Mouse (Mus musculus) T-cell, adult 2 months (primary cell): ENCODE measurements around the gene Fam19a3.
"Not testable (repeated sequence)": the region's sequence is repeated elsewhere in the genome, so short reads cannot be mapped to it uniquely, and the experiment has no call there.

Experiments
- DNase-seq: peaks from one replicate; pipeline ENCODE4 v3.0.0; 2022; ENCODE audit warnings: low spot score

The Fam19a3 gene

DNA sequence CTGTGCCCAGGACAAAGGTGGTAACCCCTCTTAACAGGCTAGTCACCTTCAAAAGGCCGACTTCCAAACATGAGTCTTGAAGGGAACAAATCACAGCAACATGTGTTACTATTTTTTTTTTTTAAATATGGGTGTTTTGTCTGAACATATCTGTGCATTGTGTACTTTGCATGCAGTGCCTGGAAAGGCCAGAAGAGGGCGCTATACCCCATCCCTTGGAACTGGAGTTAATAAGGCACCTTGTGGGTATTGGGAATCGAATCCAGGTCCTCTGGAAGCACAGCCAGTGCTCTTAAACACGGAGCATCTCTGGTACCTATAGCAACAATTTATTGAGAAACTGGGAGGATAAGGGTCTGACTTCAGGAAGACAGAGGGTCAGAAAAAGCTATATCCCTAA lies 16.6 kb downstream of the Fam19a3 start:
- DNase-seq = no peak

DNA sequence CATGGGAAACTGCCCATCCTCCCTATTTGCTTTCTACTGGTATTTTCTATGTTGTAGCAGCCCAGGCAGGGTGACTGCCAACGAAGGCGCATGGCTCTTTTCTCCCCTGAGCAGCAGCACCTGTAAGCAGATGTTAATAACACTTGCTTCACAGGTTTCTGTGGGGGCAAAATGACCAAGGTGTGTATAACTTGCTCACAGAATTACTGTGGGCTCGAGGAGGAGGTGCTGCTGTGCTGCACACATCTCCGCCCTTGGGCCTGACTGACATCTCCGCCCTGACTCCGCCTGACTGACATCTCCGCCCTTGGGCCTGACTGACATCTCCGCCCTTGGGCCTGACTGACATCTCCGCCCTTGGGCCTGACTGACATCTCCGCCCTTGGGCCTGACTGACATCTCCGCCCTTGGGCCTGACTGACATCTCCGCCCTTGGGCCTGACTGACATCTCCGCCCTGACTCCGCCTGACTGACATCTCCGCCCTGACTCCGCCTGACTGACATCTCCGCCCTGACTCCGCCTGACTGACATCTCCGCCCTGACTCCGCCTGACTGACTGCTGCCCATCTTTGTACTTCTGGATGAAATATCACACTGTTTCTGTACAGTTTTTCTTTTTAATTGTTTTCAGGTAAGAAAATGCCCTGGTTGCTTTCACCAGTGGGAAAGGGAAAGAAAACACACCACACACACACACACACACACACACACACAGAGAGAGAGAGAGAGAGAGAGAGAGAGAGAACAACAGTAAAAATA lies 19.4 kb downstream of the Fam19a3 start:
- DNase-seq = not testable (repeated sequence)

DNA sequence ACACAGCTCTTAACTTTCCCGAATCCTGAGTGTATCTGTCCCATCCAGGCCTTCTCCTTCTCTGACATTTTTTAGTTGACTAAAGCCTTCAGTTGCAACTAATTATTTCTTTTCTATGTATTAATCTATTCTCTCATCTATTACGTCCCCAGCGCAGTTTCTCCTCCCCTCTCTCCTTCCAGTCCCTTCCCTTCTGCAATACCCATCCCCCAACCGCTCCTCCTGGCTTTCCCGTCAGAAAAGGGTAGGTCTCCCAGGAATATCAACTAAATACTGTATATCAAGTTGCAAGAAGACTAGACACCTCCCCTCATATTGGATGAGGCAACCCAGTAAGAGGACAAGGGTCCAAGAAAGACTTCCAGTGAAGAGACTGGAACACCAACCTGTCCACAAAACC lies 22.8 kb downstream of the Fam19a3 start:
- no peak for DNase-seq

DNA sequence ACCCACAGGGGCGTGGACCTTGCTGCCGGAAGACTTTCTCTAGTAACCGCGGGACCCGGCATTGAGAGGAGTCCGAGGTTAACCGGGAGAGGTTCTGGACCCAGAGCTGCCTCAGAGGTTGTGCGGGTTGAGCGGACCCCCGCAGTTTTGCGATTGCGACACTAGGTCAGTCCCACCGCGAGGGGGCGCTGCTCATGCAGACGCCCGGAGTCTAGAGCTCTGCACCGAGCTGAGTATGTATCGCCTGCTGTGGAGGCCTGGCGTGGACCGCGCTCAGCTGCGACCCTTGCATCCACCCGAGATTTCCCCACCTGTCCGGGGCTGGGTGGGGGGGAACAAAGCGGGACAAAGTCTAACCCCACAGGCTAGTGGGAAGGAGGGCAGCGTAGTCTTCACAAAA lies 23.2 kb downstream of the Fam19a3 start:
- peak; percentile 64 for DNase-seq

DNA sequence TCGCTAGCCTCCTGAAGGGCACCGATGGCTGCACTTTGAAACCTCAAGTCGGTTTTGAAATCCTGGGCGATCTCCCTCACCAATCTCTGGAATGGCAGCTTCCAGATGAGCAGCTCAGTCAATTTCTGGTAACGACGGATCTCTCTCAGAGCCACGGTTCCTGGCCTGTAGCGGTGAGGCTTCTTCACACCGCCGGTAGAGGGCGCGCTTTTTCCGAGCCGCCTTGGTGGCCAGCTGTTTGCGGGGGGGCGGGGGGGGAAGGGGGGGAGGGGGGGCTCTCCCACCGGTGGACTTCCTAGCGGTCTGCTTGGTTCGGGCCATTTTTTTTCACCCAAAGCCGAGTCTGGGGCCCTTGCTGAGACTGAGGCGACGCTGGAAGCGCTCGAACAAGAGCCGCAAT lies 28.8 kb downstream of the Fam19a3 start:
- DNase-seq = peak; percentile 13

DNA sequence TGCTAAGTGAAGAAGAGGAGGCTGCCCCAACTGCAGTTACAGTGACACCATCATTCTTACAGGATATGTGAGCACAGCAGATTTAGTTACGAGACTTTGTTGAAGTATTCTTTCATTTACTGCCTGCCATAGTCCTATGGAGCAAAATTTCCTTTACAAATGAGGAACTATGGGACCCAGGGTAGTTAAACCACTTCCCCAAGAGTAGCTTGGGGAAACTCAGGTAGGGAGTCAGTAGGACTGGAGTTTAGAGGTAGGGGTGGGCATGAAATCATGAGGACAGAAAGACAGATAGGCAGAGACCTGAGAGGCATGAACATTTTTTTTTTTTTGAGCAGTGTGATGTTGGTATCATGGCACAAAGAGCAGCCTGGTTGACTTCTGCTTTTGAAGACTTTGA lies 37.8 kb downstream of the Fam19a3 start:
- DNase-seq = no peak

DNA sequence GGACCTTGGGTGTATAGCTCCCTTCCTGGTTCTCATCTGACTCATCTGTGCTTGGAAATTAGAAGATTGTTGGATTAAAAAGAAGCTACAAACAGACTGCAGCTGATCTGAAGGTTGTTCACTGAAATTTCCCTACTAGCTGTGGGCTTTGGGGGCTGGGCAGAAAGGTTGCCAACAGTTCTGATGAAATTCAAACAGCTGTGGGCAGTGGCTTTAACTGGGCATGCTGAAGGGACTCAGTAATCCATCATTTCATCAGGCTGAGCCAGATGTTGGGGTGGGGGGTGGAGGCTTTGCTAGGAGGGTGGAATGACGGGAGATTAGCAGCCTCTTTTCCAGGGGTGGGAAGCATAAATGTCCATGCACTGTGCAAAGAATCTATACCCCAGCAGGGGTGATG lies 38.5 kb downstream of the Fam19a3 start:
- DNase-seq = no peak

DNA sequence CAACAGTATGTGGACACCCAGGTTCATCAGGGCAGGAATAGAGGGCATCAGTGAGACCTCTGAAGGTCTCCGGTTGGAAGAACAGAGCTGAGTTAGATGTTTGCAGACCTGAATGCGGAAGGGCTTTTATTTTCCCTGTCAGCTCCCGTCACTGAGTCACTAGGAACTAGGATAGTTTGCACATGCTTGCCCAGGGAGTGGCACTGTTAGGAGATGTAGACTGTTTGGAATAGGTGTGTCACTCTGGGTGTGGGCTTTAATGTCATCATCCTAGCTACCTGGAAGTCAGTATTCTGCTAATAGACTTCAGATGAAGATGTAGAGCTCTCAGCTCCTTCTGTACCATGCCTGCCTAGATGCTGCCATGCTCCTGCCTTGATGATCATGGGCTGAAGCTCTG lies 39.7 kb downstream of the Fam19a3 start:
- DNase-seq = no peak

DNA sequence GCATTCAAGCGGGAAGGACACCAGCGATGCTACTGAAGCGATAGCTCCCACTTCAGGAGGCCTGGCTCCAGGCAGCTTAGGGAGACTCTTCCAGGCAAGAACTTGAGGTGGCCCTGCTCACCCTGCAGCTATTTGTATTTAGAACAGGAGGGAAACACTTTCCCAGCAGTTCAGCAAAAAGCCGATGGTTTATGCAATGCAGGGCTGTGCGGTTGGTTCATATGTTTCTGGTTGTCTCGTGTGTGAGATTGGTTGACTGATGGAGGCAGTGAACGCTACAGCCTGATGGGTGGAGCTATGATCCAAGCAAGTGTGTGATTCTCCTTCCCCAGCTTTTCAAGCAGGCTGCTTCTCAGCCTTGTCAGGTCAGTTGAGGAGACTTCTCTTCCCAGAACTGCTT lies 47.0 kb downstream of the Fam19a3 start:
- DNase-seq = no peak

DNA sequence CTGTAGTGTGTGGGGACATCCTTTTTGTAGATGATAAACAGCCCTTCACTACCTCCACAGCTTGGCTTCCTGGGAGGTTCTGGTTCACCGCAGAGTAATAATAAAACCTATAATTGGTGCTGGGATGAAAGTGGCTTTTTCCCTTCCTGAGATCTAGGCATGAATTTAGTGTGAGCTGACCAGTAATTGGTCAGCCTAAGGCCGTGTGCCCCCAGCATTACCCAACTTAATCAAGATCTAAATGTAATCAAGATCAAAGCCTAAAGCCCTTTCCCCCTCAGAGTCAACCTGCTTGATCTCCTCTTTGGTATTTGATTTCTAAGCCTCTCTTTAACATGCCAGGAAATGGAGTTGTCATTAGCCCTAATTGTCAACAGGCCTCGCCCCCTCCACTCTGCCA lies 48.7 kb downstream of the Fam19a3 start:
- no peak for DNase-seq

DNA sequence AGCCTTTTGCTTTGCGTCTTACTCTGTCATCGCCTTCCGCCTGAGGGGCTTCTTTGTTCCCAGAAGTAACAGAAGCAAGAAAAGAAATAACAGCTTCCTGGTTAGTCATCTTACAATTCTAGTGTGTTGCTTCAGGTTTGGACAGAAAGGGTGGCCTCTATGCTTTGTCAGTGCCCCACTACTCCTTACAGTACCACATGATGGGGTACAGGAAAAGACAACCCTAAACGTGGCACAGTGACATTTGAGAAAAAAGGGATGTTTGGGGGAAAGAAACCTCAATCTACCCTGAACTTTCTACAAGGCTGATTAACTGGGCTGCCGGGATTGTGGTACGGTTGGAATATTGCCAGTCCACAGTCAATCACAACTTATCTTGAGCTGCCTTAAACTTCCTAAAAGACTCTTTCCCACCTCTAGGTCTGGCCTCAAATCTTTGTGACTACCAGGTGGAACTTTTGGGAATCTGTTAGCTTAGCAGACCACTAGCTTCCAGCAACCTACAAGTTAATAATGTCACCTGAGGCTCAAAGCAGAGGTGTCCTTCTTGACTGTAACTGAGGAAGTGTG lies 52.3 kb downstream of the Fam19a3 start:
- DNase-seq = no peak
